Mouse (Mus musculus) lung, postnatal 0 days (tissue): Measurements from ENCODE around the gene H2-M3. TPM values are rescaled to one million over a fixed set of nuclear protein-coding genes. Genes with fewer than 3 reads are reported as not detected.

Source experiments
- ATAC-seq: fragments of 200-750 bp; cut with Nextera tagmentation; 2 replicates; pipeline ENCODE4 v1.8.0; 2017; ENCODE audit warnings: moderate library complexity
- DNase-seq: peaks from one replicate; pipeline ENCODE4 v3.0.0-alpha.2; 2016; ENCODE audit warnings: low spot score
- H3K27ac ChIP-seq: fragments of 300-500 bp; sonication (generic); 2 replicates; pipeline ENCODE4 v1.5.1; 2014; ENCODE audit warnings: antibody characterized with exemption, mild to moderate bottlenecking, low read length, mixed read lengths
- H3K27me3 ChIP-seq: fragments of 300-500 bp; sonication (generic); replicated peaks from 2 replicates; pipeline ENCODE4 v1.6.1; 2014; ENCODE audit warnings: low read length, mixed read lengths; ENCODE audit not compliant: insufficient read depth
- H3K36me3 ChIP-seq: fragments of 300-500 bp; sonication (generic); 2 replicates; pipeline ENCODE4 v1.6.1; 2014; ENCODE audit warnings: low read length, mixed read lengths; ENCODE audit not compliant: insufficient read depth
- H3K4me1 ChIP-seq: fragments of 300-500 bp; sonication (generic); 2 replicates; pipeline ENCODE4 v1.6.1; 2014; ENCODE audit warnings: antibody characterized with exemption, low read depth, low read length, mixed read lengths; ENCODE audit not compliant: insufficient read depth
- H3K4me2 ChIP-seq: fragments of 300-500 bp; sonication (generic); replicated peaks from 2 replicates; pipeline ENCODE4 v1.6.1; 2014; ENCODE audit warnings: low read depth, mild to moderate bottlenecking, low read length, moderate library complexity, mixed read lengths
- H3K4me3 ChIP-seq: fragments of 300-500 bp; sonication (generic); 2 replicates; pipeline ENCODE4 v1.5.1; 2014; ENCODE audit warnings: low read depth, low read length
- H3K9ac ChIP-seq: fragments of 300-500 bp; sonication (generic); replicated peaks from 2 replicates; pipeline ENCODE4 v1.6.1; 2014; ENCODE audit warnings: low read depth, mild to moderate bottlenecking
- H3K9me3 ChIP-seq: fragments of 300-500 bp; sonication (generic); 2 replicates; pipeline ENCODE4 v1.6.1; 2016; ENCODE audit warnings: low read length, mixed read lengths
- CTCF ChIP-seq: IDR thresholded peaks from 2 replicates; pipeline ENCODE4 v1.5.1; 2016; ENCODE audit warnings: antibody characterized with exemption, mild to moderate bottlenecking
- EP300 ChIP-seq: IDR thresholded peaks from 2 replicates; pipeline ENCODE4 v1.6.1; 2016; ENCODE audit warnings: antibody characterized with exemption, mild to moderate bottlenecking, control low read depth
- WGBS: fragments of 180-500 bp; shearing (Covaris S2); extraction: QIAGEN DNeasy Blood & Tissue Kit; methylation state at CpG from one replicate; pipeline ENCODE4 v1.1.7; 2014; 5-methylcytosine and 5-hydroxymethylcytosine counted together
- polyA plus RNA-seq: library from polyadenylated mRNA; unstranded; fragments of >200 nt; fragmentation: Nextera tagmentation; extraction: Ambion mirVana; gene quantifications from 2 replicates; pipeline ENCODE4 v1.2.1, GENCODE M21; 2015

H2-M3 gene
- polyA plus RNA-seq, 1 experiment from 2014 or later: 5.5 TPM

DNA sequence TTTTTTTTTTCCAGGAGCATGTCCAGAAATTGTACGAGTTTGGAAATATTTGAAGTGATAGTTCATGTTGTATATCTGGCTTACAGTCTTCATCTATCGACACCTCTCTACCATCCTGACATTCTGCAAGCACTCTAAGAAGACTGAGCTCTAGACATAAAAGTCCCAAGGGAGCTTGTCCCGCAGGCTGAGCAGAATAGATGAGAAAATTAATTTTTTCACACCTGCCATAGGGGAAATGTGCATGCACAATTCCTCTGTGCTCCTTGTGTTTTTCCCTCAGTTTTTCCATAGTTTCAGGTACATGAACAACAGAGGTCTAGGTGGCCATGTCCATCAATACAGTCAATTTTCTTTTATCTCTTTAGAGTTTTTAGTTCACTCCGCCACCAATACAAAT, 34.2 kb downstream of the H2-M3 start, which contains the start of gene Olfr101:
Gene Olfr101 (minus strand): TSS at position 101 of the 400 bp plus-strand sequence.
- Histone ChIP-seq H3K9me3 (no peaks in the 10 kb centered on the region), H3K9ac (no peak within 1 kb of the TSS), H3K36me3 (no peaks in the 10 kb centered on the region), H3K27me3 (no peaks in the 10 kb centered on the region), H3K4me2 (no peak within 1 kb of the TSS), H3K4me1 (no peaks in the 10 kb centered on the region), H3K4me3 (no peak within 1 kb of the TSS), H3K27ac (no peak within 1 kb of the TSS)
- WGBS: 68% methylated on average over 4 of the region's 4 CpGs
- DNase-seq (no peak), ATAC-seq (no peak)
- TF ChIP-seq EP300 (no peak), CTCF (no peak)

DNA sequence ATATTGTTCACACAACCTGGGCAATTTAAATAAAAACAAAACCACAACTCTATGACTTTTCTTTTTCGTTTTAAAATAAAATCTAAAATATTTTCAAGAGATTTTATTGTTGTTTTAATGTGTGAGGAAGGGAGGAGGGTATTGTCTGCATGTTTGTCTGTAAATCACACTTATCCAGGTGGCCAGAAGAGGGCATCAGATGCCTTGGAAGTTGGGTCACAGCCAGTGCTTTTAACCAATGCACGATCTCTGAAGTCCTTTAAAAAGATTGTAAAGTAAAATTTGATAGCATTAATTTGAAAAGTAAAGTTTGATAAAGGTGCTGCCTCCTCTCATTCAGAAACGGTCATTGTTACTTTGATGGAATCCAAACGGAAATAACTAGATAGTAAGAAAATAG, 38.5 kb downstream of the H2-M3 start:
- no peaks in the 10 kb centered on the region for H3K36me3 ChIP-seq
- ATAC-seq (no peak), DNase-seq (no peak)
- H3K27me3 ChIP-seq: no peaks in the 10 kb centered on the region
- no peak overlapping the region for H3K4me2 ChIP-seq
- no peaks in the 10 kb centered on the region for H3K9me3 ChIP-seq
- no peak overlapping the region for H3K9ac ChIP-seq
- H3K4me3 ChIP-seq: no peak overlapping the region
- H3K27ac ChIP-seq: no peak overlapping the region
- 31% methylated on average over 4 of the region's 4 CpGs for WGBS
- TF ChIP-seq CTCF (no peak), EP300 (no peak)
- no peaks in the 10 kb centered on the region for H3K4me1 ChIP-seq

DNA sequence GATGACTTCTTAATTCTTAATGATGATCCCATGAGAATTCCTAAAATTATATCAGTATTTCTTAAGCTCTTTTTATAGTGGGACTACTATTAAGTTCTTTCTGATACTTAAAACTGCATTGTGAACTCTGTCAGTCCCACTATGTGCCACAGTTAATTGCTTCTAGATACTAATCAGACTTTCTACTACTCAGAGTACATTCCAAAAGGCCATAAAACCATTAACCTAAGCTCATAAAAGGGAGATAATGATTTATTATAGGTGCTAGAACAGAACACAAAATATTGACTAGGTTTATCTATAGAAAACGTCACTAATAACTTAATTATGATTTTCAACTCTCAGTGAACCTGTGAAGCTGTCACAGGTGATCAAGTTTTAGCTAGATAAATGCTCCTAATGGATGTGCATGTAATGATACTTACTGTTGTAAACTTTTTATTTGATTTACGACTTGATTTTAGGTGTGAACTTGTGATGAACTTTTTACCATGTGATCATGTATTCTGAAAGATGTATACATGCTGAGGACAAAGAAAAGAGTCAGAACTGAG, 40.2 kb downstream of the H2-M3 start:
- 35% methylated on average over 2 of the region's 2 CpGs for WGBS
- TF ChIP-seq EP300 (no peak), CTCF (no peak)

DNA sequence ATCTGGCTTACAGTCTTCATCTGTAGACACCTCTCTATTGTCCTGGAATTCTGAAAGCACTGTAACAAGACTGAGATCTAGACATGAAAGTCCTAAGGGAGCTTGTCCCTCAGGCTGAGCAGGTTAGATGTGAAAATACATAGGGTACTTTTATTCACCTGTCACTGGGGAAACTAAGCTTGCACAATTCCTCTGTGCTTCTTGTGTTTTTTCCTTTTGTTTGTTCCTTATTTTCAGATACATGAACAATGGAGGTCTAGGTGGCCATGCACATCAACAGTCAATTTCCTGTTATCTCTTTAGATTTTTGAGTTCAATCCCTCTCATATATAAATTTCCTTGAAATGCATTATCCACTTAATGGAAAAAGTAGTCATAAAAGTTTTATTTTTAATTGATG, 46.9 kb downstream of the H2-M3 start, which contains the start of gene Olfr102:
Gene Olfr102 (minus strand): TSS at position 101 of the 400 bp plus-strand sequence.
- Histone ChIP-seq H3K9me3 (no peaks in the 10 kb centered on the region), H3K36me3 (no peaks in the 10 kb centered on the region), H3K4me2 (no peak within 1 kb of the TSS), H3K4me1 (no peaks in the 10 kb centered on the region), H3K9ac (no peak within 1 kb of the TSS), H3K4me3 (no peak within 1 kb of the TSS), H3K27ac (no peak within 1 kb of the TSS), H3K27me3 (no peaks in the 10 kb centered on the region)
- no peak for TF ChIP-seq EP300
- no peak for TF ChIP-seq CTCF
- no peak for ATAC-seq
- DNase-seq: no peak

More for the DNA sequence above, 40.2 kb downstream of the H2-M3 start:
- H3K9ac ChIP-seq: no peak overlapping the region
- H3K36me3 ChIP-seq: no peaks in the 10 kb centered on the region
- ATAC-seq (no peak), DNase-seq (no peak)
- H3K4me3 ChIP-seq: no peak overlapping the region
- H3K27ac ChIP-seq: no peak overlapping the region
- H3K4me1 ChIP-seq: no peaks in the 10 kb centered on the region
- H3K9me3 ChIP-seq: no peaks in the 10 kb centered on the region
- H3K27me3 ChIP-seq: no peaks in the 10 kb centered on the region
- no peak overlapping the region for H3K4me2 ChIP-seq

Other genes starting within 250 kb of the H2-M3 start
- 0.07 TPM in 1 of 2 replicates, not detected in the other for gene Mog, start 246.8 kb upstream of the H2-M3 start, polyA plus RNA-seq
- gene Gabbr1, start 224.3 kb upstream of the H2-M3 start, polyA plus RNA-seq: 5.8 and 6.2 TPM in 2 replicates
- gene Olfr90, start 181.7 kb upstream of the H2-M3 start, polyA plus RNA-seq: not detected in 2 replicates
- not detected in 2 replicates for gene Olfr91, start 171.9 kb upstream of the H2-M3 start, polyA plus RNA-seq
- gene Olfr92, start 150.1 kb upstream of the H2-M3 start, polyA plus RNA-seq: not detected in 2 replicates
- not detected in 2 replicates for gene Olfr93, start 108.7 kb upstream of the H2-M3 start, polyA plus RNA-seq
- gene Ubd, start 76.3 kb upstream of the H2-M3 start, polyA plus RNA-seq: not detected in 2 replicates
- gene Olfr94, start 69.2 kb upstream of the H2-M3 start, polyA plus RNA-seq: not detected in 2 replicates
- gene Olfr95, start 57.1 kb upstream of the H2-M3 start, polyA plus RNA-seq: not detected in 2 replicates
- gene Olfr96, start 50.1 kb upstream of the H2-M3 start, polyA plus RNA-seq: not detected in 2 replicates
- not detected in 2 replicates for gene Olfr97, start 32.9 kb upstream of the H2-M3 start, polyA plus RNA-seq
- not detected in 2 replicates for gene Olfr98, start 6.5 kb upstream of the H2-M3 start, polyA plus RNA-seq
- gene Olfr99, start 13.2 kb downstream of the H2-M3 start, polyA plus RNA-seq: not detected in 2 replicates
- gene Olfr101, start 34.1 kb downstream of the H2-M3 start, polyA plus RNA-seq: not detected in 2 replicates
- not detected in 2 replicates for gene Olfr102, start 46.8 kb downstream of the H2-M3 start, polyA plus RNA-seq
- gene Olfr103, start 69.5 kb downstream of the H2-M3 start, polyA plus RNA-seq: not detected in 2 replicates
- gene Olfr104-ps, start 89.4 kb downstream of the H2-M3 start, polyA plus RNA-seq: not detected in 2 replicates
- gene Olfr105-ps, start 108.8 kb downstream of the H2-M3 start, polyA plus RNA-seq: not detected in 2 replicates
- not detected in 2 replicates for gene Olfr106-ps, start 120.2 kb downstream of the H2-M3 start, polyA plus RNA-seq
- gene Olfr107, start 129.0 kb downstream of the H2-M3 start, polyA plus RNA-seq: not detected in 2 replicates
- gene Olfr108, start 175.3 kb downstream of the H2-M3 start, polyA plus RNA-seq: not detected in 2 replicates
- gene Olfr109, start 188.7 kb downstream of the H2-M3 start, polyA plus RNA-seq: not detected in 2 replicates
- gene H2-M2, start 213.3 kb downstream of the H2-M3 start, polyA plus RNA-seq: not detected in 2 replicates
- gene Olfr110, start 222.2 kb downstream of the H2-M3 start, polyA plus RNA-seq: 0.13 TPM in 1 of 2 replicates, not detected in the other
- not detected in 2 replicates for gene Olfr111, start 237.8 kb downstream of the H2-M3 start, polyA plus RNA-seq